Mouse (Mus musculus) erythroblast, adult 5-6 weeks (primary cell): ENCODE results near the gene Inpp5b. TPM values are rescaled to one million over a fixed set of nuclear protein-coding genes. Genes with fewer than 3 reads are reported as not detected.
A peak's percentile ranks its signal among the peaks of the same experiment; 100 is the strongest.

Experiments used
- ATAC-seq: replicated peaks from 2 replicates; pipeline ENCODE4 v1.8.0; 2016; ENCODE audit warnings: moderate number of reproducible peaks, mild to moderate bottlenecking, moderate TSS enrichment, inconsistent platforms; ENCODE audit not compliant: poor library complexity, low FRiP score, severe bottlenecking
- total RNA-seq, 2 experiments: library from RNA; stranded (forward) in 1 of 2; stranded (reverse) in 1 of 2; fragments of 150-400 nt in 1 of 2; fragments of 200-764, 138-1000 nt in 1 of 2; gene quantifications; 2 replicates each; pipeline versions ENCODE4 v1.2.3 to v1.2.4; 2015 to 2017; ENCODE audit warnings: low replicate concordance in 2 of 2

Inpp5b gene
- total RNA-seq, 2 experiments from 2014 or later: 15.8 to 27.3 TPM

GRCm38 (mm10) chr4:124759305-124759811, 17.7 kb downstream of the Inpp5b start:
- no peak for ATAC-seq

- no peak for ATAC-seq
These were observed 19.6 kb downstream of the Inpp5b start for GRCm38 (mm10) chr4:124761201-124761600.

- ATAC-seq: no peak
These were observed 21.3 kb downstream of the Inpp5b start for GRCm38 (mm10) chr4:124762858-124763452.

GRCm38 (mm10) chr4:124765802-124766565, 24.3 kb downstream of the Inpp5b start:
- ATAC-seq: no peak

- ATAC-seq: no peak
These were observed 24.9 kb downstream of the Inpp5b start for GRCm38 (mm10) chr4:124766566-124766940.

GRCm38 (mm10) chr4:124768963-124769591, 27.4 kb downstream of the Inpp5b start:
- ATAC-seq: peak; percentile 64

GRCm38 (mm10) chr4:124770624-124771023, 29.0 kb downstream of the Inpp5b start:
- no peak for ATAC-seq

GRCm38 (mm10) chr4:124772125-124772524, 30.5 kb downstream of the Inpp5b start:
- ATAC-seq: no peak

GRCm38 (mm10) chr4:124773449-124773848, 31.8 kb downstream of the Inpp5b start:
- no peak for ATAC-seq

- ATAC-seq: peak; percentile 44
These were observed 32.3 kb downstream of the Inpp5b start for GRCm38 (mm10) chr4:124773995-124774394.

GRCm38 (mm10) chr4:124774429-124774828, 32.8 kb downstream of the Inpp5b start:
- ATAC-seq: peak; percentile 96

GRCm38 (mm10) chr4:124781361-124781760, 39.7 kb downstream of the Inpp5b start:
- ATAC-seq: no peak

- ATAC-seq: no peak
These were observed 40.7 kb downstream of the Inpp5b start for GRCm38 (mm10) chr4:124782395-124782794.

GRCm38 (mm10) chr4:124783937-124784336, 42.3 kb downstream of the Inpp5b start:
- no peak for ATAC-seq

- no peak for ATAC-seq
These were observed 48.4 kb downstream of the Inpp5b start for GRCm38 (mm10) chr4:124790013-124790412.

- no peak for ATAC-seq
These were observed 50.5 kb downstream of the Inpp5b start for GRCm38 (mm10) chr4:124792114-124792513.

- no peak for ATAC-seq
These were observed 54.5 kb downstream of the Inpp5b start for GRCm38 (mm10) chr4:124796141-124796540.

- no peak for ATAC-seq
These were observed 55.3 kb downstream of the Inpp5b start for GRCm38 (mm10) chr4:124796913-124797312.

- peak; percentile 80 for ATAC-seq
These were observed 60.1 kb downstream of the Inpp5b start, which contains the start of gene Mtf1 for GRCm38 (mm10) chr4:124801552-124802308. Gene Mtf1, plus strand, starts transcription at chr4:124802104.
